Mouse (Mus musculus) bone marrow macrophage, adult 2 months (primary cell): Measurements from ENCODE around the gene Lsm12.

ENCODE experiments used
- CTCF ChIP-seq: IDR thresholded peaks from 2 replicates; pipeline ENCODE4 v1.5.1; 2012; ENCODE audit warnings: low read depth, mild to moderate bottlenecking, low read length, moderate library complexity
- POLR2A ChIP-seq: IDR thresholded peaks from 2 replicates; pipeline ENCODE4 v1.6.1; 2012; ENCODE audit warnings: mild to moderate bottlenecking, low read depth, low read length, borderline replicate concordance

GRCm38 (mm10) chr11:102156786-102157089 is 28.4 kb downstream of the Lsm12 start:
- TF ChIP-seq CTCF: no peak
- no peak for TF ChIP-seq POLR2A
